Mouse (Mus musculus): ENCODE data around the gene Sdhaf2. TPM values are rescaled to one million over a fixed set of nuclear protein-coding genes. Genes with fewer than 3 reads are reported as not detected.
"Not testable (repeated sequence)": the region's sequence is repeated elsewhere in the genome, so short reads cannot be mapped to it uniquely, and the experiment has no call there.

The Sdhaf2 gene
- 70.1 and 73.0 TPM in 2 replicates for polyA plus RNA-seq (2015; fragmentation: Nextera tagmentation; extraction: Ambion mirVana)

GRCm38 (mm10) chr19:10525910-10526309 lies at the start of gene Sdhaf2:
Gene Sdhaf2, minus strand, starts transcription at chr19:10526142.
- DNase-seq (ENCODE audit: low spot score): peak; percentile 49

GRCm38 (mm10) chr19:10569627-10570026 lies 43.7 kb upstream of the Sdhaf2 start:
- DNase-seq (ENCODE audit: low spot score): no peak

GRCm38 (mm10) chr19:10565217-10565616 lies 39.3 kb upstream of the Sdhaf2 start:
- DNase-seq (ENCODE audit: low spot score): no peak

GRCm38 (mm10) chr19:10564278-10564677 lies 38.3 kb upstream of the Sdhaf2 start:
- no peak for DNase-seq (ENCODE audit: low spot score)

GRCm38 (mm10) chr19:10562351-10562750 lies 36.4 kb upstream of the Sdhaf2 start:
- DNase-seq (ENCODE audit: low spot score): no peak

- no peak for DNase-seq (ENCODE audit: low spot score)
Measured at GRCm38 (mm10) chr19:10561558-10562314, 35.8 kb upstream of the Sdhaf2 start.

- no peak for DNase-seq (ENCODE audit: low spot score)
Measured at GRCm38 (mm10) chr19:10560108-10560507, 34.2 kb upstream of the Sdhaf2 start.

GRCm38 (mm10) chr19:10557837-10558375 lies 32.0 kb upstream of the Sdhaf2 start:
- not testable (repeated sequence) for DNase-seq (ENCODE audit: low spot score)

- no peak for DNase-seq (ENCODE audit: low spot score)
Measured at GRCm38 (mm10) chr19:10557430-10557829, 31.5 kb upstream of the Sdhaf2 start.

GRCm38 (mm10) chr19:10557001-10557400 lies 31.1 kb upstream of the Sdhaf2 start:
- DNase-seq (ENCODE audit: low spot score): no peak

- peak; percentile 88 for DNase-seq (ENCODE audit: low spot score)
Measured at GRCm38 (mm10) chr19:10555624-10556510, 29.9 kb upstream of the Sdhaf2 start, which contains the start of gene Tmem216. Gene Tmem216, minus strand, starts transcription at chr19:10556238.

- no peak for DNase-seq (ENCODE audit: low spot score)
Measured at GRCm38 (mm10) chr19:10539454-10539853, 13.5 kb upstream of the Sdhaf2 start.

- no peak for DNase-seq (ENCODE audit: low spot score)
Measured at GRCm38 (mm10) chr19:10530082-10530481, 4.1 kb upstream of the Sdhaf2 start.

GRCm38 (mm10) chr19:10525106-10525901 lies 638 bp downstream of the Sdhaf2 start, which contains the start of gene Cpsf7:
Gene Cpsf7, plus strand, starts transcription at chr19:10525266.
- peak; percentile 95 for DNase-seq (ENCODE audit: low spot score)

GRCm38 (mm10) chr19:10524784-10525105 lies 1.2 kb downstream of the Sdhaf2 start:
- DNase-seq (ENCODE audit: low spot score): no peak

- DNase-seq (ENCODE audit: low spot score): no peak
Measured at GRCm38 (mm10) chr19:10523483-10524080, 2.4 kb downstream of the Sdhaf2 start.

- DNase-seq (ENCODE audit: low spot score): no peak
Measured at GRCm38 (mm10) chr19:10521926-10522325, 4.0 kb downstream of the Sdhaf2 start.

- peak; percentile 28 for DNase-seq (ENCODE audit: low spot score)
Measured at GRCm38 (mm10) chr19:10520355-10520754, 5.6 kb downstream of the Sdhaf2 start.

GRCm38 (mm10) chr19:10510759-10511330 lies 15.1 kb downstream of the Sdhaf2 start:
- DNase-seq (ENCODE audit: low spot score): no peak

- peak; percentile 69 for DNase-seq (ENCODE audit: low spot score)
Measured at GRCm38 (mm10) chr19:10502571-10502970, 23.4 kb downstream of the Sdhaf2 start.

Data from thymus, postnatal 0 days (tissue).